Mouse (Mus musculus) ES-E14 (cell line): ENCODE measurements around the gene Plekho2.

Experiments
- CHD2 ChIP-seq: IDR thresholded peaks from 2 replicates; pipeline ENCODE4 v1.6.1; 2014; ENCODE audit warnings: mild to moderate bottlenecking, low read depth, low read length, inconsistent platforms
- HCFC1 ChIP-seq: IDR thresholded peaks from 2 replicates; pipeline ENCODE4 v1.6.1; 2012; ENCODE audit warnings: low read length, inconsistent platforms, borderline replicate concordance; ENCODE audit not compliant: insufficient read depth
- MAFK ChIP-seq: IDR thresholded peaks from 2 replicates; pipeline ENCODE4 v1.6.1; 2014; ENCODE audit warnings: mild to moderate bottlenecking, low read depth, low read length, inconsistent platforms; ENCODE audit not compliant: insufficient read depth
- ZC3H11A ChIP-seq: IDR thresholded peaks from 2 replicates; pipeline ENCODE4 v1.6.1; 2012; ENCODE audit warnings: low read depth, mild to moderate bottlenecking, inconsistent platforms, low read length, borderline replicate concordance
- ZNF384 ChIP-seq: IDR thresholded peaks from 2 replicates; pipeline ENCODE4 v1.6.1; 2012; ENCODE audit warnings: low read depth, low read length, inconsistent platforms

- TF ChIP-seq CHD2 (no peak), MAFK (no peak), ZC3H11A (no peak), HCFC1 (no peak), ZNF384 (no peak)
Measured at GRCm38 (mm10) chr9:65552141-65552540, 27.7 kb downstream of the Plekho2 start.
